Mouse (Mus musculus) right cerebral cortex, adult 2 months (tissue): Measurements from ENCODE around the gene Tbx19.

Experiments used
- DNase-seq, 2 experiments: peaks; one replicate each; pipeline ENCODE4 v3.0.0; 2021 to 2022; ENCODE audit warnings: low spot score in 2 of 2

Tbx19 gene

DNA sequence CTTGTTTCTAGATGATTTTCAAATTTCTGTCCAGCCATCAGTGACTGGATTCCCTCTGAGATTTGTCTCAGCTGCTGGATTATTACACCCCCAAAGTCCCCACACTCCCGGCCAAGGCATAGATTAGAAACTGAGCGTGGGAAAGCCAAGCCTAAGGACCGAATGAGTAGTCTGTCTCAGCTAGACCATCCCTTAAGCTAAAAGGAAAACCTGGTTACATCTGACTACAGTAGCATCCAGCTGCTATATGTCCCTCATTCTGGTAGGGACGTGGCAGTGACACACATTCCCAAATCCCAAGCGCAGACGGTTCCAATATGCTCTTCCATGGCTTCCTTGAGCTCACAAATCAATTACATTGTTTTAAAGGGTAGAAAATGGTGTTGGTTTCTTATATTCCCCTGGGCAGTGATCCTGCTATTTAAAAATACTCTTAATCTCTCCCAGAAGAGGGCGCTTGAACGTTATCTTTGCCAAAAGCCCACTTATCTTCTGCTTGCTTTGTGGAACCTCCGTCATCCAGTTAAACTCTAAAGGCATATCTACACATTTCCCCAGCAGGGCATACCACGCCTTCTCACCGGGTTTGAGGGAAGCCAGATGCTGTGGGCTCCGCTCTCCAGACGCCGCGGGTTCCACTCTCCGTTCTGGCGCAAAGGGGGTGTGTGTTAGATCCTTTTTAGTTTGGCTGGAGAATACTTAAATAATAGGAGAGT is 46.0 kb downstream of the Tbx19 start:
- peak; percentile 29 to 40 for DNase-seq

DNA sequence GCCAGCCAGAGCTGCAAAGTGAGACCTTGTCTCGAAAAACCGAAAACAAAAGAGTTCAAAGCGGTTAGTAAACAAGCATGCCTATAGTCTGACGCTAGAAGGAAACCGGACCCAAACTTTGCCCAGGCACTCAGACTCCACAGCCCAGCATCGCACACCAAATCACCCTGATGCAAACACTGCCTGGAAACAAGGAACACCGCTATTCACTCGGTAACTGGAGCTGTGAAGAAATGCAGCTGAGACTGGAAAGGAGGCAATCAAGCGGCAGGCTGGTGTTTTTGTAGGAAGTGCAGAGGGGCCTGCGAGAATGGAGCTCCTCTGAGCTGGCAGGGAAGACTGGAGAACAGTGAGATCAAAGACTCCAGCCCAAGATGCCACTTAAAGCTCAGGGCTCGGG is 46.9 kb downstream of the Tbx19 start:
- no peak for DNase-seq

DNA sequence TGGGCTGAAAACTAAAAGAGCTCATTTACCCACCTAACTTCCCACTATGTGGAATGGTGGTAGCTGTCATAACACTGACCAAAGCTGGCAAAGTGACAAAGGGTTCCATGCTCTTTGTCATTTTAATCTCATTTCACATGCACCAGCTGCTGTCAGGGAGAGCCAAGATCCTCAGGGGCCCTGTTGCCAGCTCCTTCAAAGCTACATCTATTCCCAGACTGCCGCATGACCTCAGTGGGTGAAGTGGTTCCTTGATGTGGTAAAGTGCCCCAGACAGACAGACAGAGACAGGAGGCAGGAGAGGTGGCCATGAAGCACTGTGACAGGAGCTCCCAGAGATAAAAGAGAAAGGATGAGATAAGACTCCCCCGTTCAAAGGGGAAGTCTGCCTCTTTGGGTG is 49.9 kb downstream of the Tbx19 start:
- no peak for DNase-seq

DNA sequence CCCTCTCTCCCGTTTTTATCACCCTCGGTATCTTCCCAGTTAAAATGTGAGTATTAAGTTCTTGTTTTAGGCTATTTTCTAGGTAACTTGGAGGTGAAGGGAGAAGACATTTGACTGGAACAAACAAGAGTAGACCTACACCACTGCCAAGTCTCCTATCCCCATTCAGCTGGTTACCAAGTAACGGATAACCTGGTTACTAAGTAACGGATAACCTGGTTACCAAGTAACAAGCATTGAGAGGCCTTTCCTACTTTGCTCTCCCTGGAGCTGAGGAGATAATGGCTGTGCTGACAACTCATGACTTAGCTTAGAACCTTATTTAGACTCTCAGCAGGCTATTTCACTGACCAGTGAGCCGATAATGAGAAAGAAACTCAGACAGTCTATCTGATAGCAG is 51.4 kb downstream of the Tbx19 start:
- DNase-seq = no peak

DNA sequence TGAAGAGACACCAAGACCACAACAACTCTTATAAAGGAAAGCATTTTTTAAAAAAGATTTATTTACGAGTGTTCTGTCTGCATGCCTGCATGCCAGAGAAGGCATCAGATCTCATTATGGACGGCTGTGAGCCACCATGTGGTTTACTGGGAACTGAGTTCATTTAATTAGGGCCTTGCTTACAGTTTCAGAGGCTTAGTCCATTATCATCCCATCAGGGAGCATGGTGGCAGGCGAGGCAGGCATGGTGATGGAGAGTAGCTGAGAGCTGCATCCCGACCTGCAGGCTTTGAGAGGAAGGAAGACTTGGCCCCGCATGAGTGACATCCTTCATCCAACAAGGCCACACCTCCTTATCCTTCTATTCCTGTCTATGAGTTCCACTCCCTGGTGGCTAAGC is 52.1 kb downstream of the Tbx19 start:
- DNase-seq = no peak

DNA sequence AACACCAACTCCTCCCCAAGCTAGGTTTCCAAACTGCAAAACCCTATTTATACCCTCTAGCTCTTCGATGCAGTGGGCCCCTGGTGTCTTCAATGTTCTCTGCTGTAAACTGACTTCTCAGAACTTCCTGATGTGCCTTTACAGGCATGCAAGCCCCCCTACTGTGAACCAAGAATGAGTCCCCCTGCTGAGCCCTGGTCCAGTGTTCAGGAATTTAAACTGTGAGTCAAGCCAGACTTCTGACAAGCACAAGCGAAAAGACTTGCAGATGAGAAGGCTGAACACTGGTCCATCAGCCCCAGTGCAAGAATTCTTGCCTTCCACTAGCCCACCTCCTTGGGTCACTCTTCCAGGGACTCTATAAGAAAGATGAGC is 54.6 kb downstream of the Tbx19 start:
- no peak for DNase-seq

DNA sequence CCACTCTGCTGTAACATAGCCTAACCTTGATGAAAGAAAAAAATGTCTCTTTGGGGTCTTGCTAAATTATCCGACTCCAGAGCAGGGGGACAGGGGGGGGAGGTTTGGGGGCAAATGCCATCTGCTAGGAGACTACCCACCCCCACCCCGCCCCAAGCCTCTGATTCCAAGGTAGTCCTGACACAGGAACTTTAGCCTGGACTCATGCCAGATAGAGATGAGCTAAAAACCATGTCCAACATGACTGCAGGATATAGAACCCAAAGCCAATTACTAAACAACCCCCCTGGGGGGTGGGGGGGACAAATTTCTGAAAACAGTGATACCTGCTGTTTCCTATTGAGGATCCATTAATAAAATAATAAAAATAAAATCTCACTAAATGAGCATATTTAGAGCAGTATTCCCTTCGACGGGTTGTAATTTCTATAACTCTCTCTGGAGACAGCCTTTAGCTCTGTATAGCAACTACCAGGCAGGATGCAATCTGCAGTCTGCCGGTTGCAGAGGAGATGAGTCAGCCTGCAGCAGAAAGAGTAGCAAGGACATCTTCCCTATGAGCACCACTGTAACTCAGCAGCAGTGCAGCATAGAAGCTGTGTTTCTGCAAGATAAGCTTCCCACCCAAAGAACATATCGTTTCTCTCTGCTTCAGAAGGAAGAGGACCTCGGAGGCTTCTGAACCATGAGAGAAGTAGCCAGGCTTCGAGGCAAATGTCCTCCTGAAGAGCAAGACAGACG is 55.1 kb downstream of the Tbx19 start:
- peak; percentile 37 to 44 for DNase-seq

DNA sequence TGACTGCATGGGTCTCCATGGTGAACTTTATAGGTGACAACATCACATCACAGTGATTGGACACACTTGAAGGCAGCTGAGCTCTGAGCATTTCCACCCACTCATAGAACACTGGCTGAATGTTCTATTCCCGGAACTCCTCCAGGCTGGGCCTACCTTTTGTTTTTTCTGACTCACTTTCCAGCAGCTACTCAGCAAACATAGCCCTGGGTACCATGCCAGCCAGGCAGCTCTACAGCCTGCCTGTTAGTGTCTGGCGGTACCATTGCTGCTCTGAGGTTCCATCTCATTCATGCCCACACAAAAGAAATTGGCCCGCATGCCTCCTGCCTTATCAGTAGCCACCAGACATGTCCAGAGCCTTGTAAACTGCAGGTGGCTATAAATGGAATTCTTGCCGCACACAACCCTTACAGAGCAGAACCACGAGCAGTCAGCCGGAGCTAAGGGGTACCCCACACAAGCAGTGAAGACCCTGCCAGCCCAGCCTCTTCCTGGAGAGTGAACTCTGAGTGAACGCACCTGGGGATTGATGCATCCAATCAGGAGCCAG is 55.8 kb downstream of the Tbx19 start:
- DNase-seq = peak; percentile 73 to 82

DNA sequence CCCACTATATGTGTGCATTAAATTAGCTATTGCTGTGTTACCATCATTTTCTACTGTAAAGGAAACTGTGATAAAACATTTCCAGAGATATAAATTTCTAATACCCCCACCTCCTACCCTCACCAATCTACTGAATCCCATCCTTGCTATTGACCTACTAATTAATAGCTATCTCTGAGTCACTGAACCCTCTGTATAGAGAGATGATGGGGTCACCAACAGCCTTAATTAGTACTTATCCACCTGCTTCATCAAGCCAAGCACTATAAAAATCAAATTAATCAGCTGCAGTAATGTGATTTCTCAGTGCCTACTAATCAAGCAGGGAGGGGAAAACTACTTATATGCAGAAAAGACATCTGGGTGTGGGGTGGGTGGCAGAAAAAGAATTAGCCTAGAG is 61.0 kb downstream of the Tbx19 start:
- no peak for DNase-seq

DNA sequence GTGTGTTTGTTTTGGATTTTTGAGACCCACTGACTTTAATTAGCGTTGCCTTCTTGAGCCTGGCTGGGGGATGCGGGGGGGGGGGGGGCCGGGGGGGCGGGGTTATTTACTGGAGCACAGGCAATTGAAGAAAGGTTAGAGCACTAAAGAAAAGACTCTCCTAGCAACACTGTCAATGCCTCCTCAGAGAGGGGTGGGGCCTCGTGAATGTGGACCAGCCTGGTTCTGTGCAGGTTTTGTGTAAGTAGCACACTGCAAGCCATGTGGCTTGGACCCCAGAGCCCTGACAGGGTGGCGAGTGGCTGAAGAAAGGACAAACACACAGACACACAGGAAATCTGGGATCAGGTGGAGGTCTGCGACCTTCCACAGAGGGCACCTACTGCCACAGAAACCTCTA is 65.7 kb downstream of the Tbx19 start:
- no peak for DNase-seq

DNA sequence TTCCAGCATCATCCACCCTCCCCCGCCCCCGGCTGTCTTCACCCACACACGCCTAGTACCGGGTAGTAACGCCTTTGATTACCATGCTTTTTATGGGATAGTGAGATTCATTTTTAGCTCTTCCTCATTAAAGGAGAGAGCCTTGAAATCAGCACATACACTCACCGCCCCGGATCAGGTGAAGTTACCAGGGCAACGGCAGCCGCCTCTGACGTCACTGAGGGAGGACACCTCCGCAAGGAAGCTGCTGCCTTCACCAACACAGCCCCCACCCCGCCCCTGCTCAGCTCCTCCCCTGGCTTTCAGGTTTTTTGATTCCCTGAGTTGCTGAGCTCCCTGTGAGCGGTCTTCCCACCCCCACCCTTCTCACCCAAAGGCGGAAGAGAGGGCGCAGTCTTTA is 68.9 kb downstream of the Tbx19 start:
- peak; percentile 89 to 91 for DNase-seq

DNA sequence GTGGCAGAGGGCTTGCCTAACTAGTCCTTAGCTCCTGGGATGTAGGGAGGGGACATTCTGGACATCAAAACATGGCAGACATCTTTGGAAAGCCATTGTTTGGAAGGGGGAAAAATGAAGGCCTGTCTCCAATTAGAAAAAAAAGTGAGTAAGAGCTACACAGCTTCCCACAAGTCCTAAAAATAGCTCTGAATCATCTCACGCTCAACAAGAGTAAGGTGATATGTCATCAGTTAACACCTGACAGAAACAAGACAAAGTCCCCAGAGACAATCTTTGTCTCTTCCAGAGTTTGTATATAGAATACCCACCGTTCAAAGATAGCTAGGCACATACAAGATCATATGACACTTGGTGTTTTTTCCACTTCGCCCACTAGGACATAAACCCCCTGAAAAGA is 71.0 kb downstream of the Tbx19 start:
- no peak for DNase-seq
